Mouse (Mus musculus): ENCODE measurements around the gene Vrk2. TPM values are rescaled to one million over a fixed set of nuclear protein-coding genes. Genes with fewer than 3 reads are reported as not detected.

Vrk2 gene
- total RNA-seq, 2 experiments from 2014 or later, result 7.4 to 7.5 TPM

DNA sequence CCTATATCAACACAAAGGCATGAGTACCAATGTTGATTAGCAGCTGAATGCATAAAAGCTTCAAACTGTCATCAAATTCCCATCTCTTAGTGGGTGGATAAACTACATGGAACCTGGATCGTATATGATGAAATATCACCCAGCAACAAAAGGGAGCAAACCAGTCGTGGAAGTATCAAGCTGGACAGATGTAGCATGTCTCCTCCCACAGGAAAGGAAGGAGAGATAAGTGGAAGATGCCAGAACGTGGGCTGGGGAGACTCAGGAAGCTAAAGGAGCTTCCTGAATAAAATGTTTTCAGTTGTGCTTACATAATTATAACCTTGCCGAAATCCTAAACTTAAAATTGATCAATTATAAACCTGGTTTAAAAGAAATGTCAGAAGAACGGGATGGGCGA lies 3.3 kb upstream of the Vrk2 start:
- intact Hi-C loops (cut with DNase I), result loop anchor here (10.0 kb wide), 1 partner anchor 212 kb away; the partner anchor contains the start of gene Fancl
- no peak for TF ChIP-seq CTCF (IDR thresholded peaks at IDR 0.05)

GRCm38 (mm10) chr11:26596186-26596585 lies 2.4 kb upstream of the Vrk2 start:
- intact Hi-C loops (cut with DNase I), result loop anchor here (10.0 kb wide), 1 partner anchor 211 kb away; the partner anchor contains the start of gene Fancl
- H3K4me3 ChIP-seq, result no peak overlapping the region
- no peak for DNase-seq
- no peak for TF ChIP-seq CTCF (IDR thresholded peaks at IDR 0.05)
- no peak overlapping the region for H3K27ac ChIP-seq

More for the DNA sequence above, 3.3 kb upstream of the Vrk2 start:
- Histone ChIP-seq H3K27ac (no peak overlapping the region), H3K4me3 (no peak overlapping the region)
- no peak for DNase-seq

GRCm38 (mm10) chr11:26594487-26594886 lies 688 bp upstream of the Vrk2 start:
- H3K27ac ChIP-seq, result no peak overlapping the region
- intact Hi-C loops (cut with DNase I), result loop anchor here (10.0 kb wide), 1 partner anchor 210 kb away; the partner anchor contains the start of gene Fancl
- no peak for DNase-seq
- TF ChIP-seq CTCF (IDR thresholded peaks at IDR 0.05), result no peak
- H3K4me3 ChIP-seq, result no peak overlapping the region

DNA sequence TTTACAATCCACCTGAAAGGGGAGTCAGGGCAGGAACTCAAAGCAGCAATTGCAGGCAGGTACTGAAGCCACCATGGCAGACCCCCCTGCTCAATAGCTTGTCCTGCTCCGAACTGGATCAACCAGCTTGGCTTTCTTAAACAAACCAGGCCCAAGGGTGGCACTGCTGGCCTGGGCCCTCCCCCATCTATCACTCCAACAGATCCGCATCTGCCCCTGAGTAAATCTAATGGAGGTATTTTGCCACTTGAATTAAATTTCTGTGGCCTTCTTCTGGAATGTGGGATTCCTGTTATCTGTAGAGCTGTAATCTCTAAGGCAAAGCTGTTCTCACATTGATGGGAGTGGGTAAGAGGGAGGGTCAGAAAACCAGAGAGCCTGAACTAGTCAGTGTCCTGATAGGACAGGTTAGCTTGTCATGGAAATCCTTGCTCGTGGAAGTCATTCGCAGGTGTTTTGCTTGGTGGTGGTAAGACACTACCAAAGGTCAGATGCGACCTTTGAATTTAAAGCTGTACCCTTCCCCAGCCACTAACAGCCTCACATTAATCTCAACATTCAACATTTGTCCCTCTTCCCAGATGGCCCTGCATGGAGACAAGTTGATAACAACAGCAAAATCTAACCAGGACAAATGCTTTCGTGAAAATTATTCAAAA lies 1.3 kb downstream of the Vrk2 start:
- Histone ChIP-seq H3K27ac (peak overlapping the region; percentile 90), H3K4me3 (peak overlapping the region; percentile 78)
- intact Hi-C loops (cut with DNase I), result loop anchor here (10.0 kb wide), 1 partner anchor 208 kb away; the partner anchor contains the start of gene Fancl
- no peak for DNase-seq
- no peak for TF ChIP-seq CTCF (IDR thresholded peaks at IDR 0.05)

- TF ChIP-seq CTCF (IDR thresholded peaks at IDR 0.05), result no peak
- Histone ChIP-seq H3K4me3 (no peak overlapping the region), H3K27ac (peak overlapping the region; percentile 38; the same call in 1 of the 2 replicates)
- intact Hi-C loops (cut with DNase I), result no loop called here
- no peak for DNase-seq
These were observed 6.6 kb downstream of the Vrk2 start for GRCm38 (mm10) chr11:26587184-26587524.

DNA sequence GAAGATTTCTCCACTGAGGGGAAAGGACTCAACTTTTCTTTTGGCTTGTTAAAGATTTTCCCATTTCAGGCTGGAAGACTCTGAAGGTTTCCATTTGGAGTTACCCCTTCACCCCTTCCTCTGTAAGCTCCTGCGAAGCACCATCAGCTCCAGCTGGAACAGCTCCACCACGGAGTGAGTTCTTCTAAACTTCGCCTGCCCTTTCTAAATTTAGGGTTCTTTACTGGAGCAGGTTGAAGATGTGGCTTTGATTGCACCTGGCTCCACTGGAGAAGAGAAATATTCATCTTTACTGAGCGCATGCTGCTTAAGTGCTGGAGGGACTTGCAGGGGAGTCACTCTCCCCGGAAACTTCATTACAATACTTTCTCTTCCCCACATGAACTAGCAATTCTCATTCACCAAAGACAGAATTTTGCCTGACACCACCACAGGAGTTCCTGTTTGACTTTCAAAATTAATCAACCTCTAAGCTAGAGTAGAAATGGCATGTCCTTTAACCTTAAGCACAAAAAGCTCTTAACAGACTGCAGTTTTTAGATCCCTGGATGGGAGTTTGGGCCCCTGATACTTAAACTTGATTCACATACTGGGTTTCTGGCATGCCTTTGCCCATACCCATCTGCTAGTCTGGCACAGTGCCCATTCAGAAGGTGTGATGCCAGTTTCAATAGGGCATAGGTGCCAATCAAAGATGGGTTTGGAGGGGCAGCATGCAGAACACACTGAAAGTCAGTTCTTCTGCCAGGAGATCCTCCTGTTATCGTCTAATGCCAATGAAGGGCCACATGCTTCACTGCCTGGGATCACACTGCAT lies 7.2 kb downstream of the Vrk2 start:
- TF ChIP-seq CTCF (IDR thresholded peaks at IDR 0.05), result no peak
- peak overlapping the region; percentile 38; the same call in 1 of the 2 replicates for H3K27ac ChIP-seq
- peak overlapping the region; percentile 45 for H3K4me3 ChIP-seq
- peak; percentile 39 for DNase-seq
- intact Hi-C loops (cut with DNase I), result no loop called here

- DNase-seq, result no peak
- intact Hi-C loops (cut with DNase I), result no loop called here
- Histone ChIP-seq H3K27ac (peak overlapping the region; percentile 38; the same call in 1 of the 2 replicates), H3K4me3 (peak overlapping the region; percentile 45)
- TF ChIP-seq CTCF (IDR thresholded peaks at IDR 0.05), result no peak
These were observed 8.1 kb downstream of the Vrk2 start for GRCm38 (mm10) chr11:26585409-26586366.

DNA sequence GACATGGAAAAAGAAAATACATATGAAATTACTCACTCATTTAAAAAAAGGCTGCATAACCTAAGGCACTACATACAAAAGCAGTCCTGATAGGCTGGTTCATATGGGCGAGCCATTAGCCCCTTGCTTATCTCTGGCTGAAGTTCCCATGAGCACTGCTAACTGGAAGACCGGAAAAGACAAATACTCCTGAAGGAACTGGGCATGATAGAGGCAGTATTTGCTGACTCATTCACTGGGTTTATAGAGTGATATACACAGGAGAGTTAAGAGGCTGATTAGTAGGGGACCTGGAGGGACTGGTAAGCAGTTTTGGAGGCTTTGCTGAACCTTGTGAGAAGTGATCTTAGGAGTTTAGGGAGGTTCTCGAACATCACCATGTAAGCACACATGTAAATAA lies 42.2 kb downstream of the Vrk2 start:
- no peak overlapping the region for H3K4me3 ChIP-seq
- H3K27ac ChIP-seq, result no peak overlapping the region
- no peak for DNase-seq
- intact Hi-C loops (cut with DNase I), result no loop called here
- TF ChIP-seq CTCF (IDR thresholded peaks at IDR 0.05), result no peak

GRCm38 (mm10) chr11:26537816-26538215 lies 56.0 kb downstream of the Vrk2 start:
- TF ChIP-seq CTCF (IDR thresholded peaks at IDR 0.05), result no peak
- intact Hi-C loops (cut with DNase I), result no loop called here
- H3K27ac ChIP-seq, result no peak overlapping the region
- no peak for DNase-seq
- H3K4me3 ChIP-seq, result no peak overlapping the region

GRCm38 (mm10) chr11:26533828-26534119 lies 60.0 kb downstream of the Vrk2 start:
- TF ChIP-seq CTCF (IDR thresholded peaks at IDR 0.05), result no peak
- Histone ChIP-seq H3K4me3 (no peak overlapping the region), H3K27ac (no peak overlapping the region)
- intact Hi-C loops (cut with DNase I), result no loop called here
- no peak for DNase-seq

- Histone ChIP-seq H3K27ac (no peak overlapping the region), H3K4me3 (no peak overlapping the region)
- no peak for TF ChIP-seq CTCF (IDR thresholded peaks at IDR 0.05)
- DNase-seq, result no peak
- intact Hi-C loops (cut with DNase I), result no loop called here
These were observed 60.6 kb downstream of the Vrk2 start for GRCm38 (mm10) chr11:26532994-26533827.

- H3K4me3 ChIP-seq, result no peak overlapping the region
- intact Hi-C loops (cut with DNase I), result no loop called here
- no peak for TF ChIP-seq CTCF (IDR thresholded peaks at IDR 0.05)
- H3K27ac ChIP-seq, result no peak overlapping the region
- no peak for DNase-seq
These were observed 66.9 kb downstream of the Vrk2 start for GRCm38 (mm10) chr11:26526861-26527260.
